Mouse (Mus musculus): Measurements from ENCODE around the gene Dntt. TPM values are rescaled to one million over a fixed set of nuclear protein-coding genes. Genes with fewer than 3 reads are reported as not detected.

Dntt gene
- not detected in 2 replicates for polyA plus RNA-seq (2011; ENCODE audit: insufficient read depth, insufficient read length, low read depth, missing spikeins)

DNA sequence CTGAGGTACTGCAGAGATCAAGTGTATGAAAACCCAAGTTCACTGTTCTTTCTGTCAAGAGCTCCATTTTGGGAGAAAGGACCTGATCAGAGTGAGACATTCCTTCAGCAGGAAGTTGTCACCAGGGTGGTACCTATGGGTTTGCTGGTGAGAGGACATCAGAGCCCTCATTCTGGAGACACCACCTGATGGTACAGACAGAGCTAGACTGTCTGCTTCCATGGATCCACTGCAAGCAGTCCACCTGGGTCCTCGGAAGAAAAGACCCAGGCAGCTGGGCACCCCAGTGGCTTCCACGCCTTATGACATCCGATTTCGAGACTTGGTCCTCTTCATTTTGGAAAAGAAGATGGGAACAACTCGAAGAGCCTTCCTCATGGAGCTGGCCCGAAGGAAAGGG lies at the start of gene Dntt:
Dntt (plus strand) TSS at position 57 of the 400 bp plus-strand sequence.
- no peaks in the 10 kb centered on the region for H3K36me3 ChIP-seq (ENCODE audit: control insufficient read depth, insufficient read depth, low read length, poor library complexity, severe bottlenecking)
- H3K9me3 ChIP-seq (replicated peaks; ENCODE audit: control insufficient read depth, insufficient read depth, low read length, poor library complexity, severe bottlenecking) = no peaks in the 10 kb centered on the region
- no peak within 1 kb of the TSS for H3K9ac ChIP-seq (ENCODE audit: low read depth, poor library complexity, severe bottlenecking)
- TF ChIP-seq EP300 (IDR thresholded peaks at IDR 0.05; ENCODE audit: insufficient read depth, low read depth, low read length) (no peak), CTCF (IDR thresholded peaks at IDR 0.05; ENCODE audit: low read depth, low read length) (no peak), POLR2A (IDR thresholded peaks at IDR 0.05; ENCODE audit: insufficient read depth, low read length) (no peak)
- H3K4me3 ChIP-seq (ENCODE audit: low read depth, low read length) = no peak within 1 kb of the TSS
- no peaks in the 10 kb centered on the region for H3K27me3 ChIP-seq (ENCODE audit: control insufficient read depth, insufficient read depth, low read length, poor library complexity, severe bottlenecking)
- H3K4me1 ChIP-seq (ENCODE audit: control insufficient read depth, insufficient read depth, low read length) = no peaks in the 10 kb centered on the region
- no peak within 1 kb of the TSS for H3K27ac ChIP-seq (ENCODE audit: insufficient read depth, low read length)

DNA sequence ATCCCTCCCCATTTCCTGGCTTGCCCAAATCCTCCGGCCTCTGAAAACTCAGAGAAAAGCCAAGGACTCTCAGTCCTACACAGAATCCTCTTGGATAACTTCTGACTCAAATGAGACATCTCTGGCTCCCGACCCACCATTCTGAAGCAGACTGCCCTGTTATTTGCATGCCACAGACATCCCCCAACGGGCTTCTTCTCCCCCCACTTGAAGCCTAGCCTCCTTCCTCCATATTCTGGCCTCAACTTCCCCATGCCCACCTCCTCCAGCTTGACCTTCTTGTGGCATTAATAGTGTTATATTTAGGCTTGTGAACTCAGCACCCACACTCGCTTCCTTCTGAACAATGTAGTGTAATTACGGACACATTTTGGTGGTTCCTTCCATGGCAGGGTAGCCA lies 48.4 kb upstream of the Dntt start:
- H3K36me3 ChIP-seq (ENCODE audit: control insufficient read depth, insufficient read depth, low read length, poor library complexity, severe bottlenecking) = no peaks in the 10 kb centered on the region
- no peak for TF ChIP-seq EP300 (IDR thresholded peaks at IDR 0.05; ENCODE audit: insufficient read depth, low read depth, low read length)
- TF ChIP-seq CTCF (IDR thresholded peaks at IDR 0.05; ENCODE audit: low read depth, low read length) = no peak
- TF ChIP-seq POLR2A (IDR thresholded peaks at IDR 0.05; ENCODE audit: insufficient read depth, low read length) = no peak
- no peaks in the 10 kb centered on the region for H3K4me1 ChIP-seq (ENCODE audit: control insufficient read depth, insufficient read depth, low read length)
- no peaks in the 10 kb centered on the region for H3K9me3 ChIP-seq (replicated peaks; ENCODE audit: control insufficient read depth, insufficient read depth, low read length, poor library complexity, severe bottlenecking)
- no peaks in the 10 kb centered on the region for H3K27me3 ChIP-seq (ENCODE audit: control insufficient read depth, insufficient read depth, low read length, poor library complexity, severe bottlenecking)
- no peak overlapping the region for H3K27ac ChIP-seq (ENCODE audit: insufficient read depth, low read length)
- no peak overlapping the region for H3K9ac ChIP-seq (ENCODE audit: low read depth, poor library complexity, severe bottlenecking)
- H3K4me3 ChIP-seq (ENCODE audit: low read depth, low read length) = no peak overlapping the region

GRCm38 (mm10) chr19:40984536-40984935 lies 44.5 kb upstream of the Dntt start:
- Histone ChIP-seq H3K4me3 (ENCODE audit: low read depth, low read length) (no peak overlapping the region), H3K27ac (ENCODE audit: insufficient read depth, low read length) (no peak overlapping the region), H3K27me3 (ENCODE audit: control insufficient read depth, insufficient read depth, low read length, poor library complexity, severe bottlenecking) (no peaks in the 10 kb centered on the region), H3K36me3 (ENCODE audit: control insufficient read depth, insufficient read depth, low read length, poor library complexity, severe bottlenecking) (no peaks in the 10 kb centered on the region), H3K9ac (ENCODE audit: low read depth, poor library complexity, severe bottlenecking) (no peak overlapping the region), H3K4me1 (ENCODE audit: control insufficient read depth, insufficient read depth, low read length) (no peaks in the 10 kb centered on the region), H3K9me3 (replicated peaks; ENCODE audit: control insufficient read depth, insufficient read depth, low read length, poor library complexity, severe bottlenecking) (no peaks in the 10 kb centered on the region)
- TF ChIP-seq EP300 (IDR thresholded peaks at IDR 0.05; ENCODE audit: insufficient read depth, low read depth, low read length) = no peak
- TF ChIP-seq CTCF (IDR thresholded peaks at IDR 0.05; ENCODE audit: low read depth, low read length) = no peak
- no peak for TF ChIP-seq POLR2A (IDR thresholded peaks at IDR 0.05; ENCODE audit: insufficient read depth, low read length)

GRCm38 (mm10) chr19:40988856-40989255 lies 40.2 kb upstream of the Dntt start:
- no peak for TF ChIP-seq POLR2A (IDR thresholded peaks at IDR 0.05; ENCODE audit: insufficient read depth, low read length)
- no peak for TF ChIP-seq CTCF (IDR thresholded peaks at IDR 0.05; ENCODE audit: low read depth, low read length)
- TF ChIP-seq EP300 (IDR thresholded peaks at IDR 0.05; ENCODE audit: insufficient read depth, low read depth, low read length) = no peak
- H3K36me3 ChIP-seq (ENCODE audit: control insufficient read depth, insufficient read depth, low read length, poor library complexity, severe bottlenecking) = no peaks in the 10 kb centered on the region
- H3K9ac ChIP-seq (ENCODE audit: low read depth, poor library complexity, severe bottlenecking) = no peak overlapping the region
- H3K4me1 ChIP-seq (ENCODE audit: control insufficient read depth, insufficient read depth, low read length) = no peaks in the 10 kb centered on the region
- H3K4me3 ChIP-seq (ENCODE audit: low read depth, low read length) = no peak overlapping the region
- H3K9me3 ChIP-seq (replicated peaks; ENCODE audit: control insufficient read depth, insufficient read depth, low read length, poor library complexity, severe bottlenecking) = no peaks in the 10 kb centered on the region
- no peaks in the 10 kb centered on the region for H3K27me3 ChIP-seq (ENCODE audit: control insufficient read depth, insufficient read depth, low read length, poor library complexity, severe bottlenecking)
- no peak overlapping the region for H3K27ac ChIP-seq (ENCODE audit: insufficient read depth, low read length)

GRCm38 (mm10) chr19:40989961-40990600 lies 39.0 kb upstream of the Dntt start:
- TF ChIP-seq CTCF (IDR thresholded peaks at IDR 0.05; ENCODE audit: low read depth, low read length) (no peak), POLR2A (IDR thresholded peaks at IDR 0.05; ENCODE audit: insufficient read depth, low read length) (no peak), EP300 (IDR thresholded peaks at IDR 0.05; ENCODE audit: insufficient read depth, low read depth, low read length) (no peak)
- no peak overlapping the region for H3K4me3 ChIP-seq (ENCODE audit: low read depth, low read length)
- H3K4me1 ChIP-seq (ENCODE audit: control insufficient read depth, insufficient read depth, low read length) = peaks cover 5% of the 10 kb centered on the region
- H3K9me3 ChIP-seq (replicated peaks; ENCODE audit: control insufficient read depth, insufficient read depth, low read length, poor library complexity, severe bottlenecking) = no peaks in the 10 kb centered on the region
- no peak overlapping the region for H3K9ac ChIP-seq (ENCODE audit: low read depth, poor library complexity, severe bottlenecking)
- H3K36me3 ChIP-seq (ENCODE audit: control insufficient read depth, insufficient read depth, low read length, poor library complexity, severe bottlenecking) = no peaks in the 10 kb centered on the region
- H3K27ac ChIP-seq (ENCODE audit: insufficient read depth, low read length) = no peak overlapping the region
- H3K27me3 ChIP-seq (ENCODE audit: control insufficient read depth, insufficient read depth, low read length, poor library complexity, severe bottlenecking) = no peaks in the 10 kb centered on the region

DNA sequence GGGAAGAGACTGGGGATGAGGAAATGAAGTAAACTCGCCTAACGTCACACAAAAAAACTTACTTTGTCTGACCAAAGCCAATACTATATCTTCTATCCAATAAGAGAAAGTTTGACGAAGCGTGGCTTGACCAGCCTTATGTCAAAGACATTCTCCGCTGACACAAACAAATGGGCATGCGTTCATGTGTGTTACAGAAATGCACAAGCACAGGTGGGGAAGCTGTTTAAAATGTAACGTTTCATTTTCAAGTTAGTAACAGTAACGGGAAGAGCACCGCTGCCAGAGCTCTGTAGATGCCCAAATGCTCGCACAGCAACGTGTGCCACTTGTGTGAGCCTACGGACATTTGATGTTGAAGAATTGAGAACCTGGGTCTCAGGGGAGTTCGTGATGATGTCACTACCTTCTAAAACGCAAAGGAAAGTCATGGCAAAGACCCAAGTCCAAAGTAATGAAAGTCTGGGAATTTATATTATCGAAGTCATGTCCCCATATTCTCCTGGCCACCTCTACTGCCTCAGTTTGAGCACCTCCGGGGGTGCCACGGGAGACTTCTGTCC lies 38.2 kb upstream of the Dntt start:
- Histone ChIP-seq H3K4me1 (ENCODE audit: control insufficient read depth, insufficient read depth, low read length) (peaks cover 11% of the 10 kb centered on the region), H3K9ac (ENCODE audit: low read depth, poor library complexity, severe bottlenecking) (no peak overlapping the region), H3K9me3 (replicated peaks; ENCODE audit: control insufficient read depth, insufficient read depth, low read length, poor library complexity, severe bottlenecking) (no peaks in the 10 kb centered on the region), H3K4me3 (ENCODE audit: low read depth, low read length) (no peak overlapping the region), H3K36me3 (ENCODE audit: control insufficient read depth, insufficient read depth, low read length, poor library complexity, severe bottlenecking) (no peaks in the 10 kb centered on the region), H3K27ac (ENCODE audit: insufficient read depth, low read length) (no peak overlapping the region), H3K27me3 (ENCODE audit: control insufficient read depth, insufficient read depth, low read length, poor library complexity, severe bottlenecking) (no peaks in the 10 kb centered on the region)
- TF ChIP-seq EP300 (IDR thresholded peaks at IDR 0.05; ENCODE audit: insufficient read depth, low read depth, low read length) = no peak
- TF ChIP-seq POLR2A (IDR thresholded peaks at IDR 0.05; ENCODE audit: insufficient read depth, low read length) = no peak
- TF ChIP-seq CTCF (IDR thresholded peaks at IDR 0.05; ENCODE audit: low read depth, low read length) = no peak

Measured in ES-Bruce4 (cell line).